Mouse (Mus musculus): Measurements from ENCODE around the gene 1700016C15Rik. TPM values are rescaled to one million over a fixed set of nuclear protein-coding genes. Genes with fewer than 3 reads are reported as not detected.

The 1700016C15Rik gene
- polyA plus RNA-seq, 1 experiment from 2014 or later = not detected

GRCm38 (mm10) chr1:177757249-177757648 lies 27.6 kb downstream of the 1700016C15Rik start:
- Histone ChIP-seq H3K4me1 (ENCODE audit: control insufficient read depth, insufficient read depth, low read length) (peaks cover 7% of the 10 kb centered on the region; the same call in 1 of the 2 replicates), H3K9me3 (ENCODE audit: control insufficient read depth, low read length) (no peaks in the 10 kb centered on the region), H3K27ac (replicated peaks; ENCODE audit: low read depth, low read length) (peak overlapping the region; percentile 15; the same call in 1 of the 2 replicates), H3K4me2 (ENCODE audit: low read depth, severe bottlenecking) (no peak overlapping the region), H3K9ac (ENCODE audit: low read length) (no peak overlapping the region), H3K27me3 (ENCODE audit: control insufficient read depth, insufficient read depth, low read length) (no peaks in the 10 kb centered on the region), H3K4me3 (ENCODE audit: low read depth, low read length) (no peak overlapping the region), H3K36me3 (ENCODE audit: control insufficient read depth, insufficient read depth, low read length) (no peaks in the 10 kb centered on the region)
- DNase-seq (ENCODE audit: low spot score) = peak; percentile 29
- 23% methylated on average over 5 of the region's 5 CpGs for WGBS
- ATAC-seq (ENCODE audit: insufficient number of reproducible peaks, low FRiP score, low TSS enrichment, low read depth) = peak; percentile 67; the same call in 1 of the 2 replicates

GRCm38 (mm10) chr1:177768931-177769330 lies 39.3 kb downstream of the 1700016C15Rik start:
- no peak for ATAC-seq (ENCODE audit: insufficient number of reproducible peaks, low FRiP score, low TSS enrichment, low read depth)
- Histone ChIP-seq H3K9me3 (ENCODE audit: control insufficient read depth, low read length) (no peaks in the 10 kb centered on the region), H3K4me3 (ENCODE audit: low read depth, low read length) (no peak overlapping the region), H3K4me1 (ENCODE audit: control insufficient read depth, insufficient read depth, low read length) (no peaks in the 10 kb centered on the region), H3K27me3 (ENCODE audit: control insufficient read depth, insufficient read depth, low read length) (no peaks in the 10 kb centered on the region), H3K9ac (ENCODE audit: low read length) (no peak overlapping the region), H3K36me3 (ENCODE audit: control insufficient read depth, insufficient read depth, low read length) (peaks cover 8% of the 10 kb centered on the region), H3K27ac (replicated peaks; ENCODE audit: low read depth, low read length) (no peak overlapping the region), H3K4me2 (ENCODE audit: low read depth, severe bottlenecking) (no peak overlapping the region)
- no peak for DNase-seq (ENCODE audit: low spot score)

- Histone ChIP-seq H3K4me2 (ENCODE audit: low read depth, severe bottlenecking) (no peak overlapping the region), H3K4me1 (ENCODE audit: control insufficient read depth, insufficient read depth, low read length) (no peaks in the 10 kb centered on the region), H3K9ac (ENCODE audit: low read length) (no peak overlapping the region), H3K4me3 (ENCODE audit: low read depth, low read length) (no peak overlapping the region), H3K27me3 (ENCODE audit: control insufficient read depth, insufficient read depth, low read length) (no peaks in the 10 kb centered on the region), H3K36me3 (ENCODE audit: control insufficient read depth, insufficient read depth, low read length) (peaks cover 6% of the 10 kb centered on the region), H3K27ac (replicated peaks; ENCODE audit: low read depth, low read length) (no peak overlapping the region), H3K9me3 (ENCODE audit: control insufficient read depth, low read length) (no peaks in the 10 kb centered on the region)
- WGBS = 87% methylated on average over 2 of the region's 2 CpGs
- DNase-seq (ENCODE audit: low spot score) (no peak), ATAC-seq (ENCODE audit: insufficient number of reproducible peaks, low FRiP score, low TSS enrichment, low read depth) (no peak)
These were observed 47.8 kb downstream of the 1700016C15Rik start for GRCm38 (mm10) chr1:177777397-177777796.

GRCm38 (mm10) chr1:177792835-177793234 lies 63.2 kb downstream of the 1700016C15Rik start:
- no peak overlapping the region for H3K9ac ChIP-seq (ENCODE audit: low read length)
- H3K4me2 ChIP-seq (ENCODE audit: low read depth, severe bottlenecking) = no peak overlapping the region
- no peaks in the 10 kb centered on the region for H3K4me1 ChIP-seq (ENCODE audit: control insufficient read depth, insufficient read depth, low read length)
- no peak overlapping the region for H3K4me3 ChIP-seq (ENCODE audit: low read depth, low read length)
- H3K9me3 ChIP-seq (ENCODE audit: control insufficient read depth, low read length) = no peaks in the 10 kb centered on the region
- WGBS = 93% methylated on average over 3 of the region's 3 CpGs
- DNase-seq (ENCODE audit: low spot score) (no peak), ATAC-seq (ENCODE audit: insufficient number of reproducible peaks, low FRiP score, low TSS enrichment, low read depth) (no peak)
- H3K27me3 ChIP-seq (ENCODE audit: control insufficient read depth, insufficient read depth, low read length) = no peaks in the 10 kb centered on the region
- no peaks in the 10 kb centered on the region for H3K36me3 ChIP-seq (ENCODE audit: control insufficient read depth, insufficient read depth, low read length)
- no peak overlapping the region for H3K27ac ChIP-seq (replicated peaks; ENCODE audit: low read depth, low read length)

- Histone ChIP-seq H3K9ac (ENCODE audit: low read length) (peak overlapping the region; percentile 93), H3K27ac (replicated peaks; ENCODE audit: low read depth, low read length) (no peak overlapping the region), H3K4me2 (ENCODE audit: low read depth, severe bottlenecking) (peak overlapping the region; percentile 70), H3K4me1 (ENCODE audit: control insufficient read depth, insufficient read depth, low read length) (no peaks in the 10 kb centered on the region), H3K4me3 (ENCODE audit: low read depth, low read length) (peak overlapping the region; percentile 85), H3K9me3 (ENCODE audit: control insufficient read depth, low read length) (no peaks in the 10 kb centered on the region), H3K27me3 (ENCODE audit: control insufficient read depth, insufficient read depth, low read length) (no peaks in the 10 kb centered on the region), H3K36me3 (ENCODE audit: control insufficient read depth, insufficient read depth, low read length) (no peaks in the 10 kb centered on the region)
- ATAC-seq (ENCODE audit: insufficient number of reproducible peaks, low FRiP score, low TSS enrichment, low read depth) (no peak), DNase-seq (ENCODE audit: low spot score) (peak; percentile 45)
- 11% methylated on average over 8 of the region's 8 CpGs for WGBS
These were observed 65.3 kb downstream of the 1700016C15Rik start for GRCm38 (mm10) chr1:177794866-177795265.

GRCm38 (mm10) chr1:177795421-177796192 lies 66.0 kb downstream of the 1700016C15Rik start:
- Histone ChIP-seq H3K4me2 (ENCODE audit: low read depth, severe bottlenecking) (peak overlapping the region; percentile 70), H3K27ac (replicated peaks; ENCODE audit: low read depth, low read length) (peak overlapping the region; percentile 90), H3K4me1 (ENCODE audit: control insufficient read depth, insufficient read depth, low read length) (no peaks in the 10 kb centered on the region), H3K27me3 (ENCODE audit: control insufficient read depth, insufficient read depth, low read length) (no peaks in the 10 kb centered on the region), H3K36me3 (ENCODE audit: control insufficient read depth, insufficient read depth, low read length) (no peaks in the 10 kb centered on the region), H3K4me3 (ENCODE audit: low read depth, low read length) (peak overlapping the region; percentile 85), H3K9me3 (ENCODE audit: control insufficient read depth, low read length) (no peaks in the 10 kb centered on the region), H3K9ac (ENCODE audit: low read length) (peak overlapping the region; percentile 93)
- DNase-seq (ENCODE audit: low spot score) (no peak), ATAC-seq (ENCODE audit: insufficient number of reproducible peaks, low FRiP score, low TSS enrichment, low read depth) (peak; percentile 19)
- WGBS = under 1% methylated on average over 41 of the region's 41 CpGs

GRCm38 (mm10) chr1:177796193-177796939 lies 66.8 kb downstream of the 1700016C15Rik start, which contains the start of gene Adss:
Gene Adss (minus strand): TSS chr1:177796511.
- peak; percentile 98 for DNase-seq (ENCODE audit: low spot score)
- Histone ChIP-seq H3K27me3 (ENCODE audit: control insufficient read depth, insufficient read depth, low read length) (no peaks in the 10 kb centered on the region), H3K4me1 (ENCODE audit: control insufficient read depth, insufficient read depth, low read length) (no peaks in the 10 kb centered on the region), H3K27ac (replicated peaks; ENCODE audit: low read depth, low read length) (peak within 1 kb of the TSS; percentile 90), H3K36me3 (ENCODE audit: control insufficient read depth, insufficient read depth, low read length) (no peaks in the 10 kb centered on the region), H3K9ac (ENCODE audit: low read length) (peak within 1 kb of the TSS; percentile 93), H3K9me3 (ENCODE audit: control insufficient read depth, low read length) (no peaks in the 10 kb centered on the region), H3K4me2 (ENCODE audit: low read depth, severe bottlenecking) (peak within 1 kb of the TSS; percentile 70), H3K4me3 (ENCODE audit: low read depth, low read length) (peak within 1 kb of the TSS; percentile 85)
- ATAC-seq (ENCODE audit: insufficient number of reproducible peaks, low FRiP score, low TSS enrichment, low read depth) = peak; percentile 100
- WGBS = under 1% methylated on average over 49 of the region's 64 CpGs

GRCm38 (mm10) chr1:177797151-177797755 lies 67.6 kb downstream of the 1700016C15Rik start:
- WGBS = 74% methylated on average over 8 of the region's 8 CpGs
- H3K9me3 ChIP-seq (ENCODE audit: control insufficient read depth, low read length) = no peaks in the 10 kb centered on the region
- H3K4me3 ChIP-seq (ENCODE audit: low read depth, low read length) = no peak overlapping the region
- no peak for ATAC-seq (ENCODE audit: insufficient number of reproducible peaks, low FRiP score, low TSS enrichment, low read depth)
- H3K27me3 ChIP-seq (ENCODE audit: control insufficient read depth, insufficient read depth, low read length) = no peaks in the 10 kb centered on the region
- H3K9ac ChIP-seq (ENCODE audit: low read length) = no peak overlapping the region
- no peak for DNase-seq (ENCODE audit: low spot score)
- no peak overlapping the region for H3K27ac ChIP-seq (replicated peaks; ENCODE audit: low read depth, low read length)
- H3K36me3 ChIP-seq (ENCODE audit: control insufficient read depth, insufficient read depth, low read length) = no peaks in the 10 kb centered on the region
- H3K4me1 ChIP-seq (ENCODE audit: control insufficient read depth, insufficient read depth, low read length) = no peaks in the 10 kb centered on the region
- no peak overlapping the region for H3K4me2 ChIP-seq (ENCODE audit: low read depth, severe bottlenecking)
